Mouse (Mus musculus) neural tube, embryonic 14.5 days (tissue): ENCODE data around the gene Clcn6. TPM values are rescaled to one million over a fixed set of nuclear protein-coding genes. Genes with fewer than 3 reads are reported as not detected.
A peak's percentile ranks its signal among the peaks of the same experiment; 100 is the strongest.

Source experiments
- ATAC-seq: fragments of 200-750 bp; cut with Nextera tagmentation; 2 replicates; pipeline ENCODE4 v1.8.0; 2017; ENCODE audit warnings: low read depth, mild to moderate bottlenecking, moderate TSS enrichment, moderate library complexity
- H3K27ac ChIP-seq: fragments of 300-500 bp; sonication (generic); 2 replicates; pipeline ENCODE4 v1.5.1; 2014; ENCODE audit warnings: low read depth, mild to moderate bottlenecking, control low read depth, low read length, moderate library complexity, mixed read lengths
- H3K27me3 ChIP-seq: fragments of 300-500 bp; sonication (generic); 2 replicates; pipeline ENCODE4 v1.6.1; 2014; ENCODE audit warnings: low read length; ENCODE audit not compliant: control insufficient read depth, insufficient read depth
- H3K36me3 ChIP-seq: fragments of 300-500 bp; sonication (generic); 2 replicates; pipeline ENCODE4 v1.6.1; 2014; ENCODE audit warnings: low read length, mixed read lengths; ENCODE audit not compliant: control insufficient read depth, insufficient read depth
- H3K4me1 ChIP-seq: fragments of 300-500 bp; sonication (generic); 2 replicates; pipeline ENCODE4 v1.6.1; 2014; ENCODE audit warnings: low read length; ENCODE audit not compliant: control insufficient read depth, insufficient read depth
- H3K4me2 ChIP-seq: fragments of 300-500 bp; sonication (generic); 2 replicates; pipeline ENCODE4 v1.6.1; 2014; ENCODE audit warnings: mild to moderate bottlenecking, low read depth, low read length, control low read depth
- H3K4me3 ChIP-seq: fragments of 300-500 bp; sonication (generic); 2 replicates; pipeline ENCODE4 v1.5.1; 2014; ENCODE audit warnings: low read depth, low read length, control low read depth, mixed read lengths
- H3K9ac ChIP-seq: fragments of 300-500 bp; sonication (generic); replicated peaks from 2 replicates; pipeline ENCODE4 v1.6.1; 2014; ENCODE audit warnings: low read depth, mild to moderate bottlenecking, control low read depth, low read length, mixed read lengths
- H3K9me3 ChIP-seq: fragments of 300-500 bp; sonication (generic); 2 replicates; pipeline ENCODE4 v1.6.1; 2016; ENCODE audit warnings: low read length; ENCODE audit not compliant: control insufficient read depth
- WGBS: fragments of 180-500 bp; shearing (Covaris S2); extraction: QIAGEN DNeasy Blood & Tissue Kit; methylation state at CpG from one replicate; pipeline ENCODE4 v1.1.7; 2014; 5-methylcytosine and 5-hydroxymethylcytosine counted together
- polyA plus RNA-seq: library from polyadenylated mRNA; unstranded; fragments of >200 nt; fragmentation: Nextera tagmentation; extraction: Ambion mirVana; gene quantifications from 2 replicates; pipeline ENCODE4 v1.2.1, GENCODE M21; 2014

Clcn6 gene
- polyA plus RNA-seq, 1 experiment from 2014 or later: 30.6 TPM

DNA sequence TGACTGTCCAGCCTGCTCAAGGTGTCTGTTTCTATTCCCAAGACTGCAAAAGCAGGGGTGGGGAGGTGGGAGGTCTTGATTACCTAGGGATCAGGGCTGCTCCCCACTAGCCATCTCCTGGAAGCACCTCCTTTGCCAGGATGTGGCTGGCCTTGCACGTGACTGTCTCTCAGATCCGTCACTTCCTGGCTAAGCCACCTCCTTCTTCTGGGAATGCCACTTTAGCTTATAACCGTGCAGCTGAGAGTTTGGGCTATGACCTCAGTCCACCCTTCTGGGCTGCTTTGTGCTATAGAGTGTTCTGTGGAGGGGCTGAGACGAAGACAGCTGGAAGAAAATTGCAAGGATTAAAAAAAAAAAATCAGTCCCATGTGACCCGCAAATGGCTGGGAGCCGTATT, 75.8 kb downstream of the Clcn6 start:
- ATAC-seq: no peak
- Histone ChIP-seq H3K27ac (no peak overlapping the region), H3K4me1 (no peaks in the 10 kb centered on the region), H3K4me2 (no peak overlapping the region), H3K4me3 (no peak overlapping the region), H3K27me3 (no peaks in the 10 kb centered on the region), H3K9ac (no peak overlapping the region), H3K36me3 (no peaks in the 10 kb centered on the region), H3K9me3 (no peaks in the 10 kb centered on the region)
- WGBS: 64% methylated on average over 6 of the region's 6 CpGs

DNA sequence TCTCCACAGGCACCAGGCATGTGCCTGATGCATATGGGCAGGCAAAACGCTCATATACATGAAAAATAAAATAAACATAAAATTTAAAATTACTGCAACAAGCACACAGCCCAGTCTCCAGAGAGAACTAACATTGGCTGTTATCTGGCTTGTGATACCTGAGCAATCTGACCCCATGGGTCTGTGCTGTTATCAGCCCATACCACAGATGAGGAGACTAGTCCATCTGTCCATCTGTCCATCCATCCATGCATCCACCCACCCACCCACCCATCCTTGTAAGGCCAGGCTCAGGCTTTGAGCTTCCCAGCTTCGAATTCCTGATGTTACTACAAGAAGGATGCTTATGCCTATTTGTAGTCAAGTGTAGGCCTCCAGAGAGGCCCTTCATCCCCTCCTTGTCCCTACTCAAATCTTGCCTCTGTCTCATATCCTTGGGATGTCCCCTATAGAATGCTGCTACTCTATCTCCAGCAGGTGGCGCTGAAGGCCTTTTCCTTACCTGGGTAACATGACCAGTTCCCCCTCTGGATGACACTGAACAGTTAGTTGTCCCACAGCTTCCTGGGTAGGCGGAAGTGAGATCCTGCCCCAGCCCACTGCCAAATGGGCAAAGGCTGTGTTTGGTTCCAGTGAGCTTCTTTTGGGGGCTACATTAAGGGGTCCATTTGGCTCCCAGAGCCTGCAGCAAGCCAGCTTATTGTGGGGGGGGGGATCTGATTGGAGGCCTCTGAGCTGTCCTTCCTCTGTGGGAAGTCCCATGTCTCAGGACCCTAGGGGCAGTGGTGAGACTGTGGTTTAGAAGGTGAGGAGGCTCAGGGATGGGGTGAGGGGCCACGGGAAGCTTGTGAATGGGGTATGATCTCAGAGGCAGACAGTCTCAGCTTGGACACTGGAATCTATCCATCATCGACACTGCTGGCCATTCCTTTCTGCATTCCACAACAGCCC, 78.5 kb downstream of the Clcn6 start:
- Histone ChIP-seq H3K27me3 (no peaks in the 10 kb centered on the region), H3K9me3 (no peaks in the 10 kb centered on the region), H3K4me2 (no peak overlapping the region), H3K9ac (no peak overlapping the region), H3K27ac (no peak overlapping the region), H3K4me3 (no peak overlapping the region), H3K36me3 (no peaks in the 10 kb centered on the region), H3K4me1 (no peaks in the 10 kb centered on the region)
- WGBS: 49% methylated on average over 6 of the region's 6 CpGs
- peak; percentile 89 for ATAC-seq

DNA sequence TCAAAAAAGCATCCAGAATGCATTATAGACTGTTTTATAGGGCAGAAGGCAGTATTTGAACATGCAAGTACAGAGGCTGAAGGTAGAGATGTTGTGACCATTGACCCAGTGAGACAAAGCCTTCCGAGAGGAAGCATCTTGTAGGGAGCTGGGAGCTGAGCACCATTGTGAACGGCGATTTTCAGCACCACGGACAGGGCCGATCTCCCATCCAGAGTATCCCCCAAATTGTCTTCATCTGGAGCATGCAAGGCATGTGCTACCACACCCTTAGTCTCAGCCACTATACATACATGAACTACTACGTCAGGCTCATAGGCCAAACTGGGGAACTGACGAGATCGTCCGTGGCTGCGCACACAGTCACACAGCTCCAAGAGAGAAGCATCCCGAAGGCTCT, 81.5 kb downstream of the Clcn6 start:
- WGBS: 45% methylated on average over 11 of the region's 11 CpGs
- Histone ChIP-seq H3K9ac (no peak overlapping the region), H3K4me1 (no peaks in the 10 kb centered on the region), H3K27me3 (no peaks in the 10 kb centered on the region), H3K4me3 (no peak overlapping the region), H3K36me3 (no peaks in the 10 kb centered on the region), H3K4me2 (no peak overlapping the region), H3K27ac (no peak overlapping the region), H3K9me3 (no peaks in the 10 kb centered on the region)
- no peak for ATAC-seq

Other genes with a start within 250 kb of the Clcn6 start
- 4.3 and 5.3 TPM in 2 replicates for gene Zfp984, start 229.0 kb downstream of the Clcn6 start, polyA plus RNA-seq
- gene Zfp933, start 190.5 kb downstream of the Clcn6 start, polyA plus RNA-seq: 6.6 and 9.6 TPM in 2 replicates
- 22.8 and 29.0 TPM in 2 replicates for gene Miip, start 170.0 kb downstream of the Clcn6 start, polyA plus RNA-seq
- gene Fv1, start 169.8 kb downstream of the Clcn6 start, polyA plus RNA-seq: 7.4 and 13.8 TPM in 2 replicates
- gene Mfn2, start 134.1 kb downstream of the Clcn6 start, polyA plus RNA-seq: 72.1 and 94.4 TPM in 2 replicates
- 15.6 and 29.7 TPM in 2 replicates for gene Plod1, start 102.1 kb downstream of the Clcn6 start, polyA plus RNA-seq
- gene 2510039O18Rik, start 97.9 kb downstream of the Clcn6 start, polyA plus RNA-seq: 14.9 and 17.4 TPM in 2 replicates
- gene Nppb, start 53.0 kb downstream of the Clcn6 start, polyA plus RNA-seq: 0.36 and 0.55 TPM in 2 replicates
- gene Nppa, start 38.1 kb downstream of the Clcn6 start, polyA plus RNA-seq: 2.4 and 2.6 TPM in 2 replicates
- gene Mthfr, start 256 bp upstream of the Clcn6 start, polyA plus RNA-seq: 16.5 and 20.3 TPM in 2 replicates
- 2.6 and 5.5 TPM in 2 replicates for gene Agtrap, start 49.2 kb upstream of the Clcn6 start, polyA plus RNA-seq
- gene Mad2l2, start 91.6 kb upstream of the Clcn6 start, polyA plus RNA-seq: 114 and 127 TPM in 2 replicates
- gene Draxin, start 91.9 kb upstream of the Clcn6 start, polyA plus RNA-seq: 13.2 and 13.8 TPM in 2 replicates
- gene Fbxo6, start 113.3 kb upstream of the Clcn6 start, polyA plus RNA-seq: 18.0 and 19.7 TPM in 2 replicates
- 99.4 and 116 TPM in 2 replicates for gene Fbxo44, start 121.7 kb upstream of the Clcn6 start, polyA plus RNA-seq
- 7.4 and 10.4 TPM in 2 replicates for gene Fbxo2, start 121.8 kb upstream of the Clcn6 start, polyA plus RNA-seq
- 19.5 and 19.9 TPM in 2 replicates for gene Disp3, start 249.1 kb upstream of the Clcn6 start, polyA plus RNA-seq